Mouse (Mus musculus): ENCODE data around the gene Tmem267.

GRCm38 (mm10) chr13:119442244-119442643 is 45.6 kb upstream of the Tmem267 start:
- TF ChIP-seq CTCF (IDR thresholded peaks at IDR 0.05; ENCODE audit: low read depth) (no peak), EP300 (IDR thresholded peaks at IDR 0.05; ENCODE audit: low read depth) (no peak)
